Mouse (Mus musculus) lung, embryonic 16.5 days (tissue): ENCODE data around the gene Lrp2. TPM values are rescaled to one million over a fixed set of nuclear protein-coding genes. Genes with fewer than 3 reads are reported as not detected.

Experiments
- ATAC-seq: fragments of 200-750 bp; cut with Nextera tagmentation; 2 replicates; pipeline ENCODE4 v1.8.0; 2017; ENCODE audit warnings: low read depth, mild to moderate bottlenecking, moderate library complexity
- H3K27ac ChIP-seq: fragments of 300-500 bp; sonication (generic); 2 replicates; pipeline ENCODE4 v1.5.1; 2014; ENCODE audit warnings: mild to moderate bottlenecking, control low read depth, low read length
- H3K27me3 ChIP-seq: fragments of 300-500 bp; sonication (generic); 2 replicates; pipeline ENCODE4 v1.6.1; 2014; ENCODE audit warnings: low read depth, low read length, mixed read lengths; ENCODE audit not compliant: control insufficient read depth, insufficient read depth
- H3K36me3 ChIP-seq: fragments of 300-500 bp; sonication (generic); 2 replicates; pipeline ENCODE4 v1.6.1; 2014; ENCODE audit warnings: low read length; ENCODE audit not compliant: control insufficient read depth, insufficient read depth
- H3K4me1 ChIP-seq: fragments of 300-500 bp; sonication (generic); replicated peaks from 2 replicates; pipeline ENCODE4 v1.6.1; 2014; ENCODE audit warnings: low read length, mixed read lengths; ENCODE audit not compliant: control insufficient read depth, insufficient read depth
- H3K4me2 ChIP-seq: fragments of 300-500 bp; sonication (generic); 2 replicates; pipeline ENCODE4 v1.6.1; 2014; ENCODE audit warnings: low read depth, low read length, control low read depth
- H3K4me3 ChIP-seq: fragments of 300-500 bp; sonication (generic); 2 replicates; pipeline ENCODE4 v1.5.1; 2014; ENCODE audit warnings: mild to moderate bottlenecking, low read length, control low read depth
- H3K9ac ChIP-seq: fragments of 300-500 bp; sonication (generic); 2 replicates; pipeline ENCODE4 v1.6.1; 2014; ENCODE audit warnings: low read length, control low read depth
- H3K9me3 ChIP-seq: fragments of 300-500 bp; sonication (generic); 2 replicates; pipeline ENCODE4 v1.6.1; 2016; ENCODE audit warnings: low read length; ENCODE audit not compliant: control insufficient read depth
- WGBS: fragments of 180-500 bp; shearing (Covaris S2); extraction: QIAGEN DNeasy Blood & Tissue Kit; methylation state at CpG from one replicate; pipeline ENCODE4 v1.1.7; 2014; 5-methylcytosine and 5-hydroxymethylcytosine counted together
- polyA plus RNA-seq: library from polyadenylated mRNA; unstranded; fragments of >200 nt; fragmentation: Nextera tagmentation; extraction: Ambion mirVana; gene quantifications from 2 replicates; pipeline ENCODE4 v1.2.1, GENCODE M21; 2015

The Lrp2 gene
- polyA plus RNA-seq, 1 experiment from 2014 or later: 0.29 TPM

DNA sequence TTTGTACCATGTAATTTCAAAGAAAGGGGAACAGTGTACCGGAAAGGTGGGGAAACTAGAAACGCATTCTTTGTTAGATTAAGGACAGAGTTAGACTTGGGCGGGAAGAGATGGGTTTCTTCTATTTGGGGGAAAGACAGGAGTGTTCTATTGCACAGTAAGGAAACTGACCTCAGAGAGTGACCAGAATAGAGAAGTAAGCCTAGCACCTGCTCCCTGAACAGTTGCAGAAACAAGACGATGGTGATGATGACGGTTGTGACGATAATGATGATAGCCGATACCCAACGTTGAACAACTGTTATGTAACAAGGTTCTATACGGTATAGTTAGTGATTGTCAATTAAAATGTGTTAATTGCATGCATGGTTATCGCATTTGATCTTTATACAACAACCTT is 171.3 kb downstream of the Lrp2 start:
- Histone ChIP-seq H3K27ac (no peak overlapping the region), H3K4me1 (no peaks in the 10 kb centered on the region), H3K4me3 (no peak overlapping the region), H3K27me3 (no peaks in the 10 kb centered on the region), H3K4me2 (no peak overlapping the region), H3K9ac (no peak overlapping the region), H3K36me3 (no peaks in the 10 kb centered on the region), H3K9me3 (no peaks in the 10 kb centered on the region)
- 90% methylated on average over 10 of the region's 10 CpGs for WGBS
- ATAC-seq: no peak

DNA sequence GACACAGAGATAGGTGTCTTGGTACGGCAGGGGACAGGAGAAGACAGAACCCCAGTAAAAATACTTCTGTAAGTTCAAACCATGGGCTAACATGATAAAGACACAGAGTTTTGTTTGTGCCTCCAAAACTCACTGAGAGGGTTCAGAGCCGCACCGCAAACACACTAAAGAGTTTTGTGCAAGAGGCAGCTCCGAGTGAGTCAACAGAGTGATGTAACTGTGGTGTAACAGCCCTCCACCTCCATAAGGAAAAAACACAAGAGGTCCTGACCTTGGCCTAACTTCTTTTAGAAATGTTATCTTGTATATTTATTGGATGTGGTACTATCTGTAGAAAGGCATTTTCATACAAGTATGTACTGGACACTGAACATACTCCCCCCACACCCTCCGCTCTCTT is 180.2 kb downstream of the Lrp2 start:
- Histone ChIP-seq H3K27me3 (no peaks in the 10 kb centered on the region), H3K36me3 (no peaks in the 10 kb centered on the region), H3K27ac (no peak overlapping the region), H3K4me3 (no peak overlapping the region), H3K4me2 (no peak overlapping the region), H3K4me1 (no peaks in the 10 kb centered on the region), H3K9ac (no peak overlapping the region), H3K9me3 (no peaks in the 10 kb centered on the region)
- 77% methylated on average over 5 of the region's 5 CpGs for WGBS
- ATAC-seq: no peak

DNA sequence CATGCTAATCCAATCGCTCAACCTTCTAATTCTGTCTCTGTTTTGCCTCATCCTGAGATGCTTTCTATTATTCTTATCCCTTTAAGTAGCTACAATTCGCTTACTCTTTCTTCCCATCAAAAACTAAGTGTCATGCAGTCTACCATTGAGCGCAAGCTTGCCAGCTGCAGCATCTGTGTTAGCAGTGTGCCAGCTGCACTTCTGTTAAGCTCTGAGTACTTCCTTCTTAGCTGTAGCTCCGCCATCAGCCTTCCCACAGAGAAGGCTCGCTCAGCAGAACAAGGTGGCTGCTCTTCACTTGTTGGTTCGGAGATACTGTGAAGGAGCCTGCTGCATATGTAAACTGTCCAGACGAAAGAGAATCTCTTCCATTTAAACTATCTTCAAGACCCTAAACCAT is 183.6 kb downstream of the Lrp2 start:
- Histone ChIP-seq H3K9ac (no peak overlapping the region), H3K9me3 (no peaks in the 10 kb centered on the region), H3K27me3 (no peaks in the 10 kb centered on the region), H3K4me1 (no peaks in the 10 kb centered on the region), H3K27ac (no peak overlapping the region), H3K4me2 (no peak overlapping the region), H3K36me3 (no peaks in the 10 kb centered on the region), H3K4me3 (no peak overlapping the region)
- WGBS: 79% methylated on average over 7 of the region's 7 CpGs
- no peak for ATAC-seq

DNA sequence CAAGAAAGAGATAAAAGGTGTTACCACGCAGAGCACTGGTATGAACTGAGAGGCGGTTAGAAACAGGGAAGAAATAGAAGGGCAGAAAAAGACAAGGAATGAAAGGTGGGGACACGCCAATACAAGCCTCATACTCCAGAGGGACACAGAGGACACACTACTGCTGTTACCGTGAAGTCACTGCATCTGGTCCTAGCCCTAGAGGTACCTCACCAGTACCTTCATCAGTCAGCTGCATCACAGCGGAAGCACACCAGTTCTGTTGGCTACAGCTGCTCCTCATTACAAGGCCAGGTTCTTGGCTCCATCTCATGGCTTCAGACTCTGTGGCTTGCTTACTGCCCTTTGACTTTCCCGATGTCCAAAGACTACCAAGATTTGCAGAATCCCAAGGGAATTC is 184.0 kb downstream of the Lrp2 start:
- H3K4me3 ChIP-seq: no peak overlapping the region
- no peak for ATAC-seq
- WGBS: 77% methylated on average over 6 of the region's 6 CpGs
- H3K4me1 ChIP-seq: no peaks in the 10 kb centered on the region
- H3K9me3 ChIP-seq: no peaks in the 10 kb centered on the region
- no peak overlapping the region for H3K27ac ChIP-seq
- no peak overlapping the region for H3K9ac ChIP-seq
- H3K4me2 ChIP-seq: no peak overlapping the region
- no peaks in the 10 kb centered on the region for H3K27me3 ChIP-seq
- H3K36me3 ChIP-seq: no peaks in the 10 kb centered on the region

DNA sequence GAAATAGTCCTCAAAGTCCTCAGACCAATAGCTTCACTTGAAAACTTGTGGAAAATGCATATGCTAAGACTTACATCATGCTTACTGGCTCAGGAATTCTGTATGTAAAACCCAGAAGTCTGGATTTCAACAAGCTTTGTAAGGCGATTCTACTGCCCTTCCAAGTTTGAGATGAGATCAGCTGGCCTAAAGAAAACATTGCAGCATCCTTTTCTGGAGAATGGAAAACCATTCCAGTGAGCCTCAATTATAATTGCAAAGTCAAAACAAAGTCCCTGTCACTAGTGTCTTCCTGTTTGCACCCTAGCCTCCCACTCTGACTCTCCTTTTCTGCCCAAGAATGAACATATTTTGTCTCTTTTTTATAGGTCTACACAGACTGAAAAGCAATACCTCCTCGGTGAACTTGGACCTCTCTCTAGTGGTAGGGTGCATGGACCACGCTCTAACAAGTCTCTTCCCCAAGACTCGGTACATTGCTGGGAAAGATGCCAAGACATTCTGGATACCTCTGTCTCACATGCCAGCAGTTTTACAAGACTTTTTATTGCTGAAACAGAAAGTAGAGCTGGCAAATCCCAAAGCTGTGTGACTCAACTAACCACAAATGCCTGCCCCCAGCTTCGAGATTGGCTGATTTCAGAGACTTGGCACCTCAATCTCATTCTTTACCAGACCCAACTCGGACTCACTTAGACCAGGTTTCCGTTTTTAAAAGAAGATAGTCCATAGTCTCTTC is 184.8 kb downstream of the Lrp2 start:
- 54% methylated on average over 7 of the region's 7 CpGs for WGBS
- no peaks in the 10 kb centered on the region for H3K27me3 ChIP-seq
- H3K9me3 ChIP-seq: no peaks in the 10 kb centered on the region
- H3K9ac ChIP-seq: no peak overlapping the region
- no peak overlapping the region for H3K27ac ChIP-seq
- H3K4me1 ChIP-seq: no peaks in the 10 kb centered on the region
- H3K4me3 ChIP-seq: no peak overlapping the region
- ATAC-seq: no peak
- H3K36me3 ChIP-seq: no peaks in the 10 kb centered on the region
- no peak overlapping the region for H3K4me2 ChIP-seq

DNA sequence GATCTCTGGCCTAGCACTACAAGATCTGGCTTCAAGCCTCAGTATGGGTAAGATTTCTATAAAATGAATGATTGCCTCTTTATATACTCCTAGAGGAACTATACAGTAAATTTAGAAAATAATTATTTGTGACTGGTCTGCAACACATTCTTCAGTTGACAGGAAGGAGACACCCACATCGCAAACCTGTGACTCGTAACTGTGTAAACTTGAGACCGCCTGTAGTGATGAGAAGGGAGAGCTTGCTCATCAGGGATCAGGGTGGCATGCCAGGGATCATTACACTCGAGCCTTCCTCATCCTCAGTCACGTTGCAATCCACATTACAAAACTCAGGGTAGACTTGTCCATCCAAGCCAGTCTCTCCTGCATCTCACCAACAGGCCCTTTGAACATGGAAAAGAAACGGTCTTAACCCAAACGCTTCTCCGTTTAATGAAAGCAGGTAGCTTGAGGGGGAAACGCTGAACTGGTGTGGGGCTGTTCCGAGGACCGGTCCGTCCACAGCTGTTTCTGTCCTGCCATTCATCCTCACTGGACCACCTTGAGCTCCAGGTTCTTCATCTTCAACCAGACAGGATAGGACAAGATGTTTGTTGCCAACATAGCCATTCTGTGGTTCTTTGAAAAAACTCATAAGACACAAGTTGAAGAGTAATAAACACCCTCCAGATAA is 189.0 kb downstream of the Lrp2 start:
- Histone ChIP-seq H3K9ac (no peak overlapping the region), H3K4me3 (no peak overlapping the region), H3K27ac (no peak overlapping the region), H3K27me3 (no peaks in the 10 kb centered on the region), H3K36me3 (no peaks in the 10 kb centered on the region), H3K4me1 (no peaks in the 10 kb centered on the region), H3K4me2 (no peak overlapping the region), H3K9me3 (no peaks in the 10 kb centered on the region)
- ATAC-seq: no peak
- WGBS: 81% methylated on average over 12 of the region's 12 CpGs

DNA sequence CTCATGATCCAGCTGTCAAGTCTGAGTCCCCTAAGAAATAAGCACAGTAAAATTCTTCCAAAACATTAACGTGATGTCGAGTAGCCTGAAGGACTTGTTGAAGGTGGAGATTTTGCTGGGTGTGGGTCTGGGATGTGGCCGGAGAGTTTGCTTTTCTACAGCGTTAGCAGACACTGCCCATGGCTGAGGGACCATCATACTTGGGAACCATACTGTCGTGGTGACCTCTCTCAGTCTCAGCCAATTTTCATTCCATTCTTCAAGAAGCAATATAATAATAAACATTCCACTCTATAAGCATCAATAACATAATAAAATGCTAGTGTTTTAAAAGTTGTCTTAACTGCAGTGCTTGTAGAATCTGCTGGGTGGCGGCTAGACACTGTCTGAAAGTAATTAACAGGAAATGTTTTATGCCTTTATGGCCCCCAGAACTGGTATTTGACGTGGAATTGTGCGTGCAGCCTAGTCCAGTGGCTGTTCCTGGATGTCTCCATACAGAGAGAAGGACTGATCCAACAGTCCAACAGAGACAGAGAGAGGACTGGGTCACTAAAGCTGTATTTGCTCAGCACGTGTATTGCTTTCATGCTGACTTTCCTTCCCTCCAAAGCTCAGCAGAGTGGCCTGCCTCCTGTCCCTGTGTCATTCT is 190.1 kb downstream of the Lrp2 start:
- H3K36me3 ChIP-seq: no peaks in the 10 kb centered on the region
- no peak overlapping the region for H3K27ac ChIP-seq
- no peaks in the 10 kb centered on the region for H3K9me3 ChIP-seq
- no peak overlapping the region for H3K4me3 ChIP-seq
- H3K4me2 ChIP-seq: no peak overlapping the region
- no peaks in the 10 kb centered on the region for H3K4me1 ChIP-seq
- H3K9ac ChIP-seq: no peak overlapping the region
- no peaks in the 10 kb centered on the region for H3K27me3 ChIP-seq
- WGBS: 62% methylated on average over 9 of the region's 9 CpGs
- ATAC-seq: no peak

DNA sequence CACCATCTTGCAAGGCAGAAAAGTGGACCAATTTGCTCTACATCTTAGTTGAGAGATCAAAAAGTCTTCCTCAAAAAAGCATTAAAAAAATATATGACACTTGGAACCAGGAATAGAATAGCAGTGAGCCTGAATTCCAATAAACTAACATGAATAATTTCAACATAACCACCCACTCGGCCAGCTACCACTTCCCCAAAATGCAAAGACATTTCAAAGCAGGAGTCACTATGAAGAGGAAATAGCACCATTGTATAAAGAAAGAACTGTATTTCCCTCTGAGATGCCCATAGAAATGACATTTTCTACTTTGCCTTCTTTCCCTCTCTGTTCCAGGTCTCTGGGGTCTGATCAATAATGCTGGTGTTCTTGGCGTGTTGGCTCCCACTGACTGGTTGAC is 191.9 kb downstream of the Lrp2 start:
- no peaks in the 10 kb centered on the region for H3K9me3 ChIP-seq
- no peak overlapping the region for H3K27ac ChIP-seq
- no peaks in the 10 kb centered on the region for H3K4me1 ChIP-seq
- no peak overlapping the region for H3K4me3 ChIP-seq
- 88% methylated on average over 2 of the region's 2 CpGs for WGBS
- no peaks in the 10 kb centered on the region for H3K27me3 ChIP-seq
- no peaks in the 10 kb centered on the region for H3K36me3 ChIP-seq
- H3K4me2 ChIP-seq: no peak overlapping the region
- H3K9ac ChIP-seq: no peak overlapping the region
- ATAC-seq: no peak

DNA sequence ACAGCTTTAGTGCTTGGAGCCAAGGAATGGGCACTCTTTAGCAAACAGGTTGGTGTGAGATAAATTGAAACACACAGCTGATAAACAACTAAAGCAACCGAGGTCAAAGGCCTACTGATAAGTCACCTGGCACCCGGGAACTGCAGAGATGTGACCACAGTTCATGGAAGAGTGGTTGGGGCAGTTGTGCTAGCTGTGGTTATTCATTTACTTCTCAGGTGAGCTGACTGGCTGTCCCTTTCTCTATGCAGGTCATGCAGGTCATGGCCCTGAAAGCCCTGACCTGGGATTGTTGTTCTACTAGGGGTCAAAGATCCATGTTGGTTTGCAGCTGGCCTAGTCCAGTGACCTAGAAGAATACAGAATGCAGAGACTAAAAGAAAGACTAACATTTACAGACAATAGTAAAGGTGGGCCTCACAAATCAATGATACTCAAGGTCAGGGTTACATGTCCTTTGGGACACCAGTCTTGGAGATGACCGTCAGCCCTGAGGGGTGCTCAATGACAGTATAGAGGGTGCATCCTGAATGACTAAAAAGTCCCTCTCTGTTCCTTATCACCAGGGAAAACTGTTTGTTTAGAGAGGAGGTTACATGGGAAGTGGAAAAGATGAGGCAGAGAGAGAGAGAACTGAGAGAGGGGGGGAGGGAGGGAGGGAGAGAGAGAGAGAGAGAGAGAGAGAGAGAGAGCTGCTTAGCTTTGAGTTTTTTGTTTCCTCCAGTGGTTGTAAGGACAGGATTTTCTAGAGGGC is 199.6 kb downstream of the Lrp2 start:
- Histone ChIP-seq H3K36me3 (no peaks in the 10 kb centered on the region), H3K27ac (no peak overlapping the region), H3K9me3 (no peaks in the 10 kb centered on the region), H3K27me3 (no peaks in the 10 kb centered on the region), H3K4me3 (no peak overlapping the region), H3K4me1 (no peaks in the 10 kb centered on the region), H3K4me2 (no peak overlapping the region), H3K9ac (no peak overlapping the region)
- no peak for ATAC-seq
- 37% methylated on average over 3 of the region's 3 CpGs for WGBS
